Mouse (Mus musculus) forebrain, embryonic 13.5 days (tissue): Measurements from ENCODE around the gene Cxcl14. TPM values are rescaled to one million over a fixed set of nuclear protein-coding genes. Genes with fewer than 3 reads are reported as not detected.

ENCODE experiments used
- ATAC-seq: fragments of 200-750 bp; cut with Nextera tagmentation; 2 replicates; pipeline ENCODE4 v1.8.0; 2017
- H3K27ac ChIP-seq: fragments of 300-500 bp; sonication (generic); 2 replicates; pipeline ENCODE4 v1.5.1; 2015; ENCODE audit warnings: inconsistent platforms, mild to moderate bottlenecking, moderate library complexity
- H3K27me3 ChIP-seq: fragments of 300-500 bp; sonication (generic); 2 replicates; pipeline ENCODE4 v1.6.1; 2015; ENCODE audit warnings: mild to moderate bottlenecking, inconsistent platforms
- H3K36me3 ChIP-seq: fragments of 300-500 bp; sonication (generic); 2 replicates; pipeline ENCODE4 v1.6.1; 2015; ENCODE audit warnings: mild to moderate bottlenecking, inconsistent platforms; ENCODE audit not compliant: poor library complexity, severe bottlenecking
- H3K4me1 ChIP-seq: fragments of 300-500 bp; sonication (generic); 2 replicates; pipeline ENCODE4 v1.6.1; 2015; ENCODE audit warnings: inconsistent platforms
- H3K4me2 ChIP-seq: fragments of 300-500 bp; sonication (generic); 2 replicates; pipeline ENCODE4 v1.6.1; 2015; ENCODE audit warnings: inconsistent platforms, mild to moderate bottlenecking, moderate library complexity
- H3K4me3 ChIP-seq: fragments of 300-500 bp; sonication (generic); 2 replicates; pipeline ENCODE4 v1.5.1; 2015; ENCODE audit warnings: mild to moderate bottlenecking, inconsistent platforms
- H3K9ac ChIP-seq: fragments of 300-500 bp; sonication (generic); 2 replicates; pipeline ENCODE4 v1.6.1; 2015; ENCODE audit warnings: mild to moderate bottlenecking, inconsistent platforms
- H3K9me3 ChIP-seq: fragments of 300-500 bp; sonication (generic); replicated peaks from 2 replicates; pipeline ENCODE4 v1.6.1; 2016; ENCODE audit warnings: inconsistent platforms
- WGBS: fragments of 180-500 bp; shearing (Covaris S2); methylation state at CpG from one replicate; pipeline ENCODE4 v1.1.7; 2015; 5-methylcytosine and 5-hydroxymethylcytosine counted together
- polyA plus RNA-seq: library from polyadenylated mRNA; unstranded; fragments of >200 nt; fragmentation: Nextera tagmentation; extraction: Ambion mirVana; gene quantifications from 2 replicates; pipeline ENCODE4 v1.2.1, GENCODE M21; 2015

Cxcl14 gene
- polyA plus RNA-seq, 1 experiment from 2014 or later, result 6.6 TPM

DNA sequence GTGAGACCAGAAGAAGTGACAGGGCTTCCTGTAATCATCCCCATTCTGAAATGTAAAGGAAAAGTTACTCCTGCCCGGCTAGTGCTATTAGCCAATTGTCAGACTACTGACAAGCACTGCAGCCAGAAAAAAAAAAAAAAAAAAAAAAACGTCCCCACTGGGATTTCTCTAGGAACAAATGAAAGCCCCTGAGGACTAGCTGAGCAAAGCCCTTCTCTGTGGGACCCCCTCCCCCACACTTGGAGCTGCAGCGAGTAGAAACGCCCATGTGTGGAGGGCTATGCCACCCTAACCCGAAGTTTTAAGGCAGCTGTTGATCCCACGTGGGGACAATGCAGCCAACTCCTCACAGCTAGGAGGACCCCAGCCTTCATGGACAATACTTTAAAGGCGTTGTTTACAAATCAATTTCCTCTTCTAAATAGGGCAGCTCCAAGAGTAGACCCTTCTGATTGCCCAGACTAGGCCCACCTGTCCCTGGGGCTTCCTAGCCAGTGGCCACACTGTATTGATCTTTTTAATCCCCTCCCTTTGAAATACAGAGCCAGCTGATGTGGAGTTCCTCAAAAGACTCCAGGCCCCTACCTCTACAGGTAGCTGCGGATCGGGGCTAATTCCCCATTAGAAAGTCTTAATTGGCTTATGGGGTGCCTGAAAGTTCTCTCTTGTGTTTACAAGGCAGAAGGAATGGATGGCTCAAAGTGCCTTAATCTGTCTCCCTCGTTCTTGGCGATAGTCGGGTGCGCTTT is 46.6 kb downstream of the Cxcl14 start:
- Histone ChIP-seq H3K4me1 (peaks cover 42% of the 10 kb centered on the region), H3K9me3 (no peaks in the 10 kb centered on the region), H3K27ac (no peak overlapping the region; the same call in 1 of the 2 replicates), H3K36me3 (no peaks in the 10 kb centered on the region), H3K9ac (no peak overlapping the region), H3K4me3 (peak overlapping the region; percentile 38; the same call in 1 of the 2 replicates), H3K27me3 (peaks cover 91% of the 10 kb centered on the region), H3K4me2 (peak overlapping the region; percentile 21)
- ATAC-seq, result no peak; the same call in 1 of the 2 replicates
- WGBS, result 1% methylated on average over 13 of the region's 13 CpGs

DNA sequence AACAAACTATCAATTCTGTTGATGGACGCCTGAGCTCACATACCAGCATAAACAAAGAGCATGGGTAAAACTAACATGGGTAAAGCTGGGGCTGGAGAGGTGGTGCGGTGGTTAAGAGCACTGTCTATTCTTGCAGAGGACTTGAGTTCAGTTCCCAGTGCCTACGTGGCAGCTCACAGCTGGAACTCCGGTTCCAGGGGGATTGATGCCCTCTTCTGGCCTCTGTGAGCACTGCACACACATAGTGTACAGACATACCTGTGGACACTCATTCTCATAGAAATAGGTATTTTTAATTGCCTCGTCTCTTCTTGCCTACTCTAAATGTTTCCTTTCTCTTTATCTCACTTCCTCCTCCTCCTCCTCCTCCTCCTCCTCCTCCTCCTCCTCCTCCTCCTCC is 53.2 kb downstream of the Cxcl14 start:
- Histone ChIP-seq H3K27ac (no peak overlapping the region), H3K4me1 (peaks cover 14% of the 10 kb centered on the region; the same call in 1 of the 2 replicates), H3K27me3 (peaks cover 32% of the 10 kb centered on the region), H3K4me2 (no peak overlapping the region), H3K9me3 (no peaks in the 10 kb centered on the region; the same call in 1 of the 2 replicates), H3K4me3 (no peak overlapping the region), H3K36me3 (no peaks in the 10 kb centered on the region), H3K9ac (no peak overlapping the region)
- WGBS, result 81% methylated on average over 5 of the region's 5 CpGs
- no peak for ATAC-seq

DNA sequence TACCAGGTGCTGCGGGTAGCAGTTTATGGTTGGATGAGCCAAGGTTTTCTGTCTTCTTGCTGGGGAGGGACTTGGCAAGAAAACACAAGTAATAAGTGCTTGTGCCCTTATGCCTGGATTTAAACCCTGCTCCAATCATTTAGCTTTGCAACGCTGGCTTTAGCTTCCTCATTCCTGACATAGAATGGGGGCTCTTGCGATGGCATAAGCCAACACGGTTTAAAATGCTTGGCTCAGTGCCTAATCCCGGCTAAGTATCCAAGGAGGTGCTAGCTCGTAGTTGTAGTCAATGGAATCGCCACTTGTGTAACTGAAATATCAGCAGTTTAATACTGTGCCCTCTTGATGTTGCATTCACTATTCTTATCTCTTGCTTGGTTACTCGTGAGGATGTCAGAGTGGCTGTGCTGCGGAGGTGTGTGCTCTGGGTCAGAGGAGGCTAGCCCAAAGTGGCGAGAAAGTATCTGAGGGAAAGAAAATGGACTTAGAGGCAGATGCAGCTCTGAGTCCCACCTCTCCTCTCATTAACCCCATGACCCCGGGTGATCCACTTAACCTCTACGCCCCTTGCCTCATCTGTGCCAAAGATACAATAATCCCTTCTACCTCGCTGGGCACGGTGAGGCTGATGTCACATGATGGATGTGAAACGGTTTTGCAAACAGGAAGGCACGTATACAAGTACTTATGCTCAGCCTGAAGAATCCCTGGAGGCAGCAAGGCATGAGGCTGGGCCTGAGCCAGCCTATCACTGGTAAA is 56.2 kb downstream of the Cxcl14 start:
- ATAC-seq, result no peak
- H3K27ac ChIP-seq, result no peak overlapping the region
- peaks cover 21% of the 10 kb centered on the region; the same call in 1 of the 2 replicates for H3K4me1 ChIP-seq
- 26% methylated on average over 16 of the region's 16 CpGs for WGBS
- H3K4me3 ChIP-seq, result no peak overlapping the region
- no peak overlapping the region for H3K4me2 ChIP-seq
- H3K9me3 ChIP-seq, result no peaks in the 10 kb centered on the region; the same call in 1 of the 2 replicates
- H3K27me3 ChIP-seq, result peaks cover 20% of the 10 kb centered on the region
- H3K9ac ChIP-seq, result no peak overlapping the region
- no peaks in the 10 kb centered on the region for H3K36me3 ChIP-seq

Other genes with a start within 250 kb of the Cxcl14 start
- 545 and 548 TPM in 2 replicates for gene H2afy, start 160.2 kb downstream of the Cxcl14 start, polyA plus RNA-seq
- gene Tifab, start 117.7 kb downstream of the Cxcl14 start, polyA plus RNA-seq, result 0.52 and 0.53 TPM in 2 replicates
- 13.0 and 13.1 TPM in 2 replicates for gene Neurog1, start 44.4 kb downstream of the Cxcl14 start, polyA plus RNA-seq
- not detected in 2 replicates for gene Gm3045, start 130.0 kb upstream of the Cxcl14 start, polyA plus RNA-seq
- gene Slc25a48, start 141.8 kb upstream of the Cxcl14 start, polyA plus RNA-seq, result not detected in 2 replicates
- not detected in 2 replicates for gene Il9, start 185.7 kb upstream of the Cxcl14 start, polyA plus RNA-seq
- gene Fbxl21, start 225.9 kb upstream of the Cxcl14 start, polyA plus RNA-seq, result 1.8 and 1.9 TPM in 2 replicates